In the genomic region with DNA sequence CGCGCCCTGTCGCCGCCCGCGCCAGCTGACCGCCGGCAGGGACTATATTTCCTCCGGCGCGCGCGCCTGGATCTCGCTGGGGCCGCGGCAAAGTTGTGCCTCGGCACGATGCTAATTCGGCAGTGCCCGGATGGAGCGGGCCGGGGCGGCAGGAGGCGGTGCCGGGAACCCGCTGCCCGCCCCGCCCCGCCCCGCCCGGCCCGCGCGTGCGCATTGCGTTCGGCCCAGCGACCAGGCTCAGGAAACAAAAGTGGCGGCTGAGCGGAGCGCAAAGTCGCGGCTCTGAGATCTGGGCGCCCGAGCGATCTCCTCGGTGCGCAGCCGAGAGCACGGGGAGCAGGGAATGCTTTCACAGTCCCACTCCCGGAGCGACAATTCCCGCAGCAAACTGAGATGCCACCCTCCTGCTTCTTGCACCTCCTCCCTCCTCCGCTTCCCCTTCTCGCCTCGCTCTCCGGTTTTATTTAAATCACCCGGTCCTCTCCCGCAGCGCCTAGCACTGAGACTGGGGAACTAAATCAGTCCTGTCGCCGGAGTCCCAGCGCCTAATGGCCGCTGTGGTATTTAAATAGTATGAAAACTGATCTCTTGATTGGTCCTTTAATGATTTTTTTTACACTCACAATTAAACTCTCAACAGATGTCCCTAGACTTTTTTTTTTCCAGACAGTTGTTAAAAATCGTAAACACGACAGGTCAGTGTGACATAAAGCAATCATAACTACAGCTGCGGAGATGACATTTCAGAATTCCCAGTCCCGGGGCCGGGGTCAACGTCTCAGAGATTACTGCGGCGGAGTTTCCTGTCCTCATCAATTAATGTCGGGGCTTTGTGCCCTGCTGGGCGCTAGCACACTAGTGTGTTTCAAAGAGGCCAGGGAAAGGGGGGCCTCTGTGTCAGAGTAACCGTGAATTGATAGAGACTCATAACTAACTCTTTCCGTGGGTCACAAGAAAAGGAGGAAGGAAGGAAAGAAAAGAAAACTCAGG, we compare ENCODE assay signal across 8 mouse cellular contexts. TPM values are rescaled to one million over a fixed set of nuclear protein-coding genes. Genes with fewer than 3 reads are reported as not detected.
DNase-seq lines count a peak whose midpoint lies in the region; ATAC-seq and TF ChIP-seq lines count a peak whose summit lies in the region.

A gene (minus strand): TSS at position 44 of the 990 bp plus-strand sequence.

- H3K36me3 ChIP-seq in forebrain, embryonic 11.5 days (ENCODE audit: control insufficient read depth, insufficient read depth, low read length), result no peaks in the 10 kb centered on the region
- no peaks in the 10 kb centered on the region for H3K36me3 ChIP-seq in heart, embryonic 15.5 days
- H3K36me3 ChIP-seq in liver, postnatal 0 days (replicated peaks; ENCODE audit: insufficient read depth, low read length), result no peaks in the 10 kb centered on the region
- H3K36me3 ChIP-seq in neural tube, embryonic 14.5 days (ENCODE audit: control insufficient read depth, insufficient read depth, low read length), result no peaks in the 10 kb centered on the region
- no peaks in the 10 kb centered on the region for H3K36me3 ChIP-seq in testis, adult 2 months (ENCODE audit: control insufficient read depth, insufficient read depth, low read length)

- peak within 1 kb of the TSS; percentile 80 for H3K9ac ChIP-seq in forebrain, embryonic 11.5 days (ENCODE audit: low read length)
- H3K9ac ChIP-seq in heart, embryonic 15.5 days, result peak within 1 kb of the TSS; percentile 76
- peak within 1 kb of the TSS; percentile 63 for H3K9ac ChIP-seq in liver, postnatal 0 days (replicated peaks)
- peak within 1 kb of the TSS; percentile 78 for H3K9ac ChIP-seq in neural tube, embryonic 14.5 days (replicated peaks; ENCODE audit: low read depth, low read length)

- H3K4me2 ChIP-seq in forebrain, embryonic 11.5 days (ENCODE audit: low read depth, low read length, severe bottlenecking), result peak within 1 kb of the TSS; percentile 78
- H3K4me2 ChIP-seq in heart, embryonic 15.5 days, result peak within 1 kb of the TSS; percentile 100
- peak within 1 kb of the TSS; percentile 95 for H3K4me2 ChIP-seq in liver, postnatal 0 days (ENCODE audit: low read depth, low read length)
- peak within 1 kb of the TSS; percentile 94 for H3K4me2 ChIP-seq in neural tube, embryonic 14.5 days (ENCODE audit: low read depth, low read length)

- no peaks in the 10 kb centered on the region for H3K27me3 ChIP-seq in forebrain, embryonic 11.5 days (ENCODE audit: control insufficient read depth, insufficient read depth, low read length)
- peaks cover 31% of the 10 kb centered on the region for H3K27me3 ChIP-seq in heart, embryonic 15.5 days
- peaks cover 55% of the 10 kb centered on the region for H3K27me3 ChIP-seq in liver, postnatal 0 days (ENCODE audit: insufficient read depth, low read length)
- no peaks in the 10 kb centered on the region for H3K27me3 ChIP-seq in neural tube, embryonic 14.5 days (ENCODE audit: control insufficient read depth, insufficient read depth, low read length)
- H3K27me3 ChIP-seq in testis, adult 2 months (ENCODE audit: control insufficient read depth, insufficient read depth, low read length), result no peaks in the 10 kb centered on the region; the same call in none of the 2 replicates

- no peak for TF ChIP-seq POLR2A in testis, adult 2 months (IDR thresholded peaks at IDR 0.05; ENCODE audit: control insufficient read depth, low read depth, low read length)

- H3K4me1 ChIP-seq in forebrain, embryonic 11.5 days (replicated peaks; ENCODE audit: control insufficient read depth, insufficient read depth, low read length), result peaks cover 9% of the 10 kb centered on the region
- peaks cover 45% of the 10 kb centered on the region for H3K4me1 ChIP-seq in heart, embryonic 15.5 days (replicated peaks)
- peaks cover 28% of the 10 kb centered on the region for H3K4me1 ChIP-seq in liver, postnatal 0 days (ENCODE audit: insufficient read depth)
- H3K4me1 ChIP-seq in neural tube, embryonic 14.5 days (ENCODE audit: control insufficient read depth, insufficient read depth, low read length), result peaks cover 21% of the 10 kb centered on the region
- peaks cover 29% of the 10 kb centered on the region for H3K4me1 ChIP-seq in testis, adult 2 months (ENCODE audit: control insufficient read depth, insufficient read depth, low read length)

- no peak for TF ChIP-seq EP300 in liver, postnatal 0 days (IDR thresholded peaks at IDR 0.05; ENCODE audit: low read depth)

- no peaks in the 10 kb centered on the region for H3K9me3 ChIP-seq in forebrain, embryonic 11.5 days (ENCODE audit: control insufficient read depth, low read length)
- H3K9me3 ChIP-seq in heart, embryonic 15.5 days (replicated peaks), result no peaks in the 10 kb centered on the region
- no peaks in the 10 kb centered on the region for H3K9me3 ChIP-seq in liver, postnatal 0 days (ENCODE audit: low read length)
- H3K9me3 ChIP-seq in neural tube, embryonic 14.5 days (ENCODE audit: control insufficient read depth, low read length), result no peaks in the 10 kb centered on the region

- no peak for TF ChIP-seq CTCF in liver, postnatal 0 days (IDR thresholded peaks at IDR 0.05; ENCODE audit: low read depth)
- no peak for TF ChIP-seq CTCF in testis, adult 2 months (IDR thresholded peaks at IDR 0.05; ENCODE audit: control insufficient read depth, insufficient read depth, insufficient replicate concordance, low read depth, low read length)

- WGBS in forebrain, embryonic 11.5 days, result under 1% methylated on average over 74 of the region's 76 CpGs
- under 1% methylated on average over 64 of the region's 76 CpGs for WGBS in heart, embryonic 15.5 days
- under 1% methylated on average over 64 of the region's 76 CpGs for WGBS in liver, postnatal 0 days (ENCODE audit: insufficient replicate concordance)
- under 1% methylated on average over 74 of the region's 76 CpGs for WGBS in neural tube, embryonic 14.5 days

- DNase-seq in brain, embryonic 18.5 days (ENCODE audit: low read depth, low spot score), result peak; percentile 76
- peak; percentile 97 for DNase-seq in forebrain, embryonic 11.5 days (ENCODE audit: low spot score)
- peak; percentile 88 to 95 for DNase-seq in kidney, postnatal 25 days
- peak; percentile 86 for DNase-seq in liver, postnatal 0 days

- ATAC-seq in CD4-positive, CD25-positive, alpha-beta regulatory T cell, adult 4 months, result peak; percentile 74
- ATAC-seq in forebrain, embryonic 11.5 days (replicated peaks; ENCODE audit: low FRiP score), result peak; percentile 72
- ATAC-seq in heart, embryonic 15.5 days (replicated peaks; ENCODE audit: insufficient number of reproducible peaks, insufficient read depth, low FRiP score, low read depth), result peak; percentile 82
- peak; percentile 86 for ATAC-seq in liver, postnatal 0 days
- ATAC-seq in neural tube, embryonic 14.5 days (ENCODE audit: low read depth), result peak; percentile 68

- H3K4me3 ChIP-seq in forebrain, embryonic 11.5 days (ENCODE audit: low read depth, low read length), result peak within 1 kb of the TSS; percentile 63
- H3K4me3 ChIP-seq in heart, embryonic 15.5 days, result peak within 1 kb of the TSS; percentile 80
- H3K4me3 ChIP-seq in liver, postnatal 0 days (ENCODE audit: low read depth, low read length), result peak within 1 kb of the TSS; percentile 57
- H3K4me3 ChIP-seq in neural tube, embryonic 14.5 days (ENCODE audit: low read depth, low read length), result peak within 1 kb of the TSS; percentile 77
- H3K4me3 ChIP-seq in testis, adult 2 months (ENCODE audit: control insufficient read depth, low read depth, low read length), result peak within 1 kb of the TSS; percentile 84

- peak within 1 kb of the TSS; percentile 97 for H3K27ac ChIP-seq in forebrain, embryonic 11.5 days (ENCODE audit: low read depth, low read length)
- peak within 1 kb of the TSS; percentile 75 for H3K27ac ChIP-seq in heart, embryonic 15.5 days
- peak within 1 kb of the TSS; percentile 69 for H3K27ac ChIP-seq in liver, postnatal 0 days (ENCODE audit: low read depth)
- H3K27ac ChIP-seq in neural tube, embryonic 14.5 days (ENCODE audit: low read depth, low read length), result peak within 1 kb of the TSS; percentile 95
- peak within 1 kb of the TSS; percentile 24 for H3K27ac ChIP-seq in testis, adult 2 months (ENCODE audit: control insufficient read depth, insufficient read depth, low read depth, low read length)

RNA-seq across cellular contexts. Expression of the gene that starts here (rescaled TPM):
- polyA plus RNA-seq in CD4-positive, CD25-positive, alpha-beta regulatory T cell, adult 4 months (2017; shearing (Covaris generic)), result 1 to 10 TPM in 1 of 2 experiments, under 1 TPM in 1; 0.96 to 1.9 TPM
- 26.6 and 32.2 TPM in 2 replicates for polyA plus RNA-seq in forebrain, embryonic 11.5 days (2014; fragmentation: Nextera tagmentation; extraction: Ambion mirVana)
- 0.16 and 0.46 TPM in 2 replicates for polyA plus RNA-seq in heart, embryonic 15.5 days (2015; fragmentation: Nextera tagmentation; extraction: Ambion mirVana)
- 0.02 TPM in 1 of 2 replicates, not detected in the other for polyA plus RNA-seq in liver, postnatal 0 days (2015; fragmentation: Nextera tagmentation; extraction: Ambion mirVana)
- 9.2 and 12.5 TPM in 2 replicates for polyA plus RNA-seq in neural tube, embryonic 14.5 days (2014; fragmentation: Nextera tagmentation; extraction: Ambion mirVana)
- 4.4 and 5.6 TPM in 2 replicates for polyA plus RNA-seq in testis, adult 2 months (2012; rRNA removed)

Comparison
In these comparisons a context has a peak if more than half of its experiments do, and no peak if none do; other contexts are left out.
1. Peak in every context shown above with its lines: DNase-seq, ATAC-seq, H3K4me3 ChIP-seq and H3K27ac ChIP-seq.
2. Peak in ATAC-seq, H3K4me3 ChIP-seq, H3K27ac ChIP-seq, H3K9ac ChIP-seq and H3K4me2 ChIP-seq in heart, embryonic 15.5 days; RNA of the gene not detected or under 1 TPM.
3. Peak in DNase-seq, ATAC-seq, H3K4me3 ChIP-seq, H3K27ac ChIP-seq, H3K9ac ChIP-seq and H3K4me2 ChIP-seq in liver, postnatal 0 days; RNA of the gene not detected or under 1 TPM.
4. H3K27ac ChIP-seq: peak in every context shown above with its lines; median percentile 97 in forebrain, embryonic 11.5 days; 95 in neural tube, embryonic 14.5 days; 75 in heart, embryonic 15.5 days; 69 in liver, postnatal 0 days; 24 in testis, adult 2 months.